Mouse (Mus musculus) neural tube, embryonic 11.5 days (tissue): ENCODE data around the gene Tenm4. TPM values are rescaled to one million over a fixed set of nuclear protein-coding genes. Genes with fewer than 3 reads are reported as not detected.

Source experiments
- ATAC-seq: fragments of 200-750 bp; cut with Nextera tagmentation; 2 replicates; pipeline ENCODE4 v1.8.0; 2017; ENCODE audit warnings: moderate number of reproducible peaks, mild to moderate bottlenecking, moderate TSS enrichment, moderate library complexity; ENCODE audit not compliant: insufficient read depth, low FRiP score, low TSS enrichment
- DNase-seq: peaks from one replicate; pipeline ENCODE4 v3.0.0-alpha.2; 2015; ENCODE audit warnings: low spot score
- H3K27ac ChIP-seq: fragments of 300-500 bp; sonication (generic); 2 replicates; pipeline ENCODE4 v1.5.1; 2014; ENCODE audit warnings: low read depth, mild to moderate bottlenecking, low read length
- H3K27me3 ChIP-seq: fragments of 300-500 bp; sonication (generic); 2 replicates; pipeline ENCODE4 v1.6.1; 2014; ENCODE audit warnings: mild to moderate bottlenecking, low read length, mixed read lengths; ENCODE audit not compliant: control insufficient read depth, insufficient read depth
- H3K36me3 ChIP-seq: fragments of 300-500 bp; sonication (generic); 2 replicates; pipeline ENCODE4 v1.6.1; 2014; ENCODE audit warnings: mild to moderate bottlenecking, low read length, moderate library complexity, mixed read lengths; ENCODE audit not compliant: control insufficient read depth, insufficient read depth
- H3K4me1 ChIP-seq: fragments of 300-500 bp; sonication (generic); 2 replicates; pipeline ENCODE4 v1.6.1; 2014; ENCODE audit warnings: low read length, mixed read lengths; ENCODE audit not compliant: control insufficient read depth, insufficient read depth
- H3K4me2 ChIP-seq: fragments of 300-500 bp; sonication (generic); 2 replicates; pipeline ENCODE4 v1.6.1; 2014; ENCODE audit warnings: low read depth, mild to moderate bottlenecking, moderate library complexity
- H3K4me3 ChIP-seq: fragments of 300-500 bp; sonication (generic); 2 replicates; pipeline ENCODE4 v1.5.1; 2014; ENCODE audit warnings: low read depth, low read length
- H3K9ac ChIP-seq: fragments of 300-500 bp; sonication (generic); 2 replicates; pipeline ENCODE4 v1.6.1; 2014; ENCODE audit warnings: mild to moderate bottlenecking, low read length
- H3K9me3 ChIP-seq: fragments of 300-500 bp; sonication (generic); 2 replicates; pipeline ENCODE4 v1.6.1; 2016; ENCODE audit warnings: low read length; ENCODE audit not compliant: control insufficient read depth
- WGBS: fragments of 180-500 bp; shearing (Covaris S2); extraction: QIAGEN DNeasy Blood & Tissue Kit; methylation state at CpG from one replicate; pipeline ENCODE4 v1.1.7; 2014; 5-methylcytosine and 5-hydroxymethylcytosine counted together
- polyA plus RNA-seq: library from polyadenylated mRNA; unstranded; fragments of >200 nt; fragmentation: Nextera tagmentation; extraction: Ambion mirVana; gene quantifications from 2 replicates; pipeline ENCODE4 v1.2.1, GENCODE M21; 2014

Gene Tenm4
- polyA plus RNA-seq, 1 experiment from 2014 or later: 32.7 TPM

GRCm38 (mm10) chr7:96842477-96843255 lies 671.6 kb downstream of the Tenm4 start:
- no peaks in the 10 kb centered on the region for H3K36me3 ChIP-seq
- no peak overlapping the region for H3K9ac ChIP-seq
- no peak for DNase-seq
- no peak overlapping the region for H3K4me3 ChIP-seq
- no peaks in the 10 kb centered on the region for H3K9me3 ChIP-seq
- H3K27ac ChIP-seq: no peak overlapping the region
- WGBS: 36% methylated on average over 12 of the region's 12 CpGs
- no peaks in the 10 kb centered on the region for H3K27me3 ChIP-seq
- ATAC-seq: peak; percentile 73
- H3K4me1 ChIP-seq: peaks cover 6% of the 10 kb centered on the region; the same call in 1 of the 2 replicates
- H3K4me2 ChIP-seq: no peak overlapping the region

- Histone ChIP-seq H3K4me1 (peaks cover 6% of the 10 kb centered on the region; the same call in 1 of the 2 replicates), H3K36me3 (no peaks in the 10 kb centered on the region), H3K9me3 (no peaks in the 10 kb centered on the region), H3K4me2 (no peak overlapping the region), H3K27me3 (no peaks in the 10 kb centered on the region), H3K9ac (no peak overlapping the region), H3K4me3 (no peak overlapping the region), H3K27ac (0 out of 2 replicates have a peak overlapping the region, but pooled peaks have one; percentile 53)
- no peak for ATAC-seq
- DNase-seq: peak; percentile 13
- WGBS: 77% methylated on average over 8 of the region's 8 CpGs
Observed at GRCm38 (mm10) chr7:96844104-96844894, 673.3 kb downstream of the Tenm4 start.

- Histone ChIP-seq H3K4me2 (no peak overlapping the region), H3K9me3 (no peaks in the 10 kb centered on the region), H3K9ac (no peak overlapping the region), H3K36me3 (peaks cover 4% of the 10 kb centered on the region), H3K27me3 (no peaks in the 10 kb centered on the region), H3K27ac (no peak overlapping the region), H3K4me1 (no peaks in the 10 kb centered on the region), H3K4me3 (no peak overlapping the region)
- DNase-seq (no peak), ATAC-seq (no peak)
- WGBS: 88% methylated on average over 2 of the region's 2 CpGs
Observed at GRCm38 (mm10) chr7:96852781-96853180, 681.7 kb downstream of the Tenm4 start.

- no peak overlapping the region for H3K9ac ChIP-seq
- H3K36me3 ChIP-seq: peaks cover 4% of the 10 kb centered on the region
- no peaks in the 10 kb centered on the region for H3K4me1 ChIP-seq
- 89% methylated on average over 5 of the region's 5 CpGs for WGBS
- no peak overlapping the region for H3K4me3 ChIP-seq
- DNase-seq (no peak), ATAC-seq (no peak)
- no peaks in the 10 kb centered on the region for H3K9me3 ChIP-seq
- no peaks in the 10 kb centered on the region for H3K27me3 ChIP-seq
- H3K4me2 ChIP-seq: no peak overlapping the region
- H3K27ac ChIP-seq: no peak overlapping the region
Observed at GRCm38 (mm10) chr7:96855867-96856406, 684.9 kb downstream of the Tenm4 start.

- Histone ChIP-seq H3K27me3 (no peaks in the 10 kb centered on the region), H3K36me3 (peaks cover 4% of the 10 kb centered on the region), H3K9me3 (no peaks in the 10 kb centered on the region), H3K4me3 (no peak overlapping the region), H3K27ac (no peak overlapping the region), H3K9ac (no peak overlapping the region), H3K4me1 (no peaks in the 10 kb centered on the region), H3K4me2 (no peak overlapping the region)
- no peak for ATAC-seq
- WGBS: 75% methylated on average over 4 of the region's 4 CpGs
- DNase-seq: no peak
Observed at GRCm38 (mm10) chr7:96856518-96856917, 685.5 kb downstream of the Tenm4 start.

GRCm38 (mm10) chr7:96859077-96859476 lies 688.0 kb downstream of the Tenm4 start:
- Histone ChIP-seq H3K9me3 (no peaks in the 10 kb centered on the region), H3K27me3 (no peaks in the 10 kb centered on the region), H3K4me3 (no peak overlapping the region), H3K36me3 (peaks cover 2% of the 10 kb centered on the region; the same call in 1 of the 2 replicates), H3K27ac (no peak overlapping the region), H3K4me1 (no peaks in the 10 kb centered on the region), H3K4me2 (no peak overlapping the region), H3K9ac (no peak overlapping the region)
- 88% methylated on average over 2 of the region's 2 CpGs for WGBS
- no peak for DNase-seq
- no peak for ATAC-seq

- no peak overlapping the region for H3K4me3 ChIP-seq
- H3K4me1 ChIP-seq: no peaks in the 10 kb centered on the region; the same call in 1 of the 2 replicates
- WGBS: 85% methylated on average over 5 of the region's 5 CpGs
- H3K27ac ChIP-seq: no peak overlapping the region
- DNase-seq (no peak), ATAC-seq (no peak)
- no peaks in the 10 kb centered on the region for H3K27me3 ChIP-seq
- no peak overlapping the region for H3K4me2 ChIP-seq
- no peaks in the 10 kb centered on the region for H3K9me3 ChIP-seq
- H3K9ac ChIP-seq: no peak overlapping the region
- no peaks in the 10 kb centered on the region for H3K36me3 ChIP-seq
Observed at GRCm38 (mm10) chr7:96859684-96860083, 688.6 kb downstream of the Tenm4 start.

GRCm38 (mm10) chr7:96860650-96861049 lies 689.6 kb downstream of the Tenm4 start:
- H3K27me3 ChIP-seq: no peaks in the 10 kb centered on the region
- WGBS: 78% methylated on average over 4 of the region's 4 CpGs
- peaks cover 7% of the 10 kb centered on the region; the same call in 1 of the 2 replicates for H3K4me1 ChIP-seq
- DNase-seq: no peak
- H3K9me3 ChIP-seq: no peaks in the 10 kb centered on the region
- no peak overlapping the region for H3K27ac ChIP-seq
- H3K4me3 ChIP-seq: no peak overlapping the region
- H3K4me2 ChIP-seq: no peak overlapping the region
- H3K36me3 ChIP-seq: no peaks in the 10 kb centered on the region
- no peak overlapping the region for H3K9ac ChIP-seq
- no peak for ATAC-seq
